Mouse (Mus musculus): ENCODE results near the gene Nedd4.

The Nedd4 gene

DNA sequence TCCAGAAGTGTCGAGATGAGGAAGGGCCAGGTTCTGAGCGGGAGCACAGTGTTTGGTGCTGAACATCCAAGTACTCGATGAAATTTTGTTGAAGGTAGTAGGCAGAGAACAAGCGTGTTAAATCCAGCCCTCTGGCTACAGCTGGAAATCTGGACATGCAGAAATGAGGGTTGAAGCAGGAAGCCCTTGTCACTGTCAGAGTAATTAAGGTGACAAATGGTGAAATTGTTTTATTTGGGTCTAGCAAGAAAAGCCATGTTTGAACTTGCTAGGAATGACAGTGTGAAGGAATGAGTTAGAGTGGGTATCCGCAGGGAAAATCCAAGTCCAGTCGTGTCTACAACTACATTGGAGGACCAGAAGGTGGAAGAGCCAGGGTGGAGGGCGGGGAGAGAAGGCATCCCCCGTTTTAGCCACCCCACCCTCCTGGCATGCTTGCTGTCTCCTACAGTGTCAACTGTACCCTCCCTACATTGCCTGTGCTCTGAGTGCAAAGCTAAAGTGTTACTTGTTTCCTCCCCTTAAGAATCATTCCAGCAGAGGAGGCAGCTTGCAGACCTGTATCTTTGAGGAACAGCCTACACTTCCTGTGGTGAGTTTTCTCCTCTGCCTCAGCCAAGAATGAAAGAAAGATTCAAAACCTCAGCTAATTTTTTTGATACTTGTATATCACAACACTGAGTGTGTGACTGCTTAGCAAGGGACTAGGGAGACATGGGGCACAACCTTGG is 62.5 kb downstream of the Nedd4 start:
- DNase-seq: no peak

DNA sequence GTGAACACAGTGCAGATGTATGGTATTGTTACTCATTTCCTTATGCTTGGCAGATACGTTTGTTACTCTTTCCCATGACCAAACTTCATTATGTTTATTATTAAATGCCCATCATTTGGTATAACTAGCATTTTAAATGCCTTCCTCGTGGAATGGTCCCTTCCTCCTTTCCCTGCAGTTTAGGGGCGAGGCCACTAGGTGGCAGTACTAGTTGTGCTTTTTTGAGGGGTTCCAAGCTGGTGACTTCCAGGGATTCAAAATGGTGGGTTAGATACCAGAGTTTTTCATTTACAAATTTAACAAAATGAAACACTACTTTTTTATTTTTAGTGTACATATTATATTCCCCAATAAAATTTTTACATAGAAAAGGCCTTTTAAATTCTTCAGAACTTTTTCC is 71.8 kb downstream of the Nedd4 start:
- DNase-seq: peak; percentile 57 to 64

DNA sequence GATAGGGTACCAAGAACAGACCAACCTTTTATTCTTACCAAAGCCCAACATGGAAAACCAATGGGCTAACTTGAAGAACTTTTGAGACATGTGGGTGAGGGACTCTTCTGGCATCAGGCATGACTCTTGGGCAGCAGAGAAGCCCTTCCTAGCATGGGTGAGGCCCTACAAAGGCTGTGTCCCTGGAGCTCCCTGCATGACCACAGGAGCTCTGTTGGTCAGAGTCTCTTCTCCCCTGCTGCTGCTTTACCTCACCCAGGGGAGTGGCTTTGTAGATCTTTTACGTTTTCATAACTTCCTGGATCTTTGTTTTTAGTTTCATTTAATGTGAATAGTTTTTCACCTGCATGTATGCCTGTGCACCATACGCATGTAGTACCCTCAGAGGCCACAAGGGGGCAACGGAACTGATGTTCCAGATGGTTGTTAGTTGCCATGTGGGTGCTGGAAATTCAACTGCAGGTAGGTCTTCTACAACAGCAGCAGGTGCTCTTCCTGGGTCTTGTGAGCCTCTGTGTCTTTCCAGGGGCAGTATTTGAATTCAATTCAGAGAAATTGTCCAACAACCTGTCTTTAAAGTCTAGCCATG is 73.8 kb downstream of the Nedd4 start:
- peak; percentile 32 to 39 for DNase-seq

DNA sequence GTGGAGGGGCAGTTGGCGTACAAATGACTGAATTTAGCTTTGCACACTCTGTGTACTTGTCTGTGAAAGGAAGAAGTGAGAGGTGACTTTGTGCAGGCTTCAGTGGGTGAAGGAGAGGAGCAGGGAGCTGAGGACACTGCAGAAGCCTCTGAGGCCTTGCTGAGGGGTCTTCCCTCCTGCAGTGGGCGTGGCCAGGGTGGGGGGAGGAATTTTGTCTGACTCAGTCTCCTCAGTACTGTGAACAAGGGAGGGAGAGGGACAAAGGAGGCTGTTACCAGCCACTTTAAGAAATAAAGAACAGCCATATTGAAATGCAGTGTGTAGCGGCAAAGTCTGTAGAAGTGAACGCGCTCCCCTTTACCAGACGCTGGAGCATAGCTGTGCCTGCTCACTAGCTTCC is 79.1 kb downstream of the Nedd4 start:
- DNase-seq: no peak

DNA sequence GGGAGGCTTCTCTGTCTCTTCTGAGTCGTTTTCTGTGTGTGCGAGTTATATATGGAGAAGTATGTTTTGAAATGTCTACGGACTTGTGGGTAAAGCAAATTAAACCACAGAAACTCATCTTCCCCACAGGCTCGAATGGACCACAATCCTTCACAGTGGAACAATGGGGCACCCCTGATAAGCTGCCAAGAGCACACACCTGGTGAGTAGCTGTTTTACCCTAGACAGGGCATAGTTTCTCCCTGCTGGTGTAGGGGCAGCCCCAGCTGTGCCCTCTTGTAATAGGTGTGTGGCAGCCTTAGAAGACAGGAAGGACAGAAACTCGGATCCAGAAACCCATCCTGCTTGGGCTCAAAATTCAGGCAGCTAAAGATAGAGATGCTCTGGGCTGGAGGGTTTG is 84.1 kb downstream of the Nedd4 start:
- no peak for DNase-seq

DNA sequence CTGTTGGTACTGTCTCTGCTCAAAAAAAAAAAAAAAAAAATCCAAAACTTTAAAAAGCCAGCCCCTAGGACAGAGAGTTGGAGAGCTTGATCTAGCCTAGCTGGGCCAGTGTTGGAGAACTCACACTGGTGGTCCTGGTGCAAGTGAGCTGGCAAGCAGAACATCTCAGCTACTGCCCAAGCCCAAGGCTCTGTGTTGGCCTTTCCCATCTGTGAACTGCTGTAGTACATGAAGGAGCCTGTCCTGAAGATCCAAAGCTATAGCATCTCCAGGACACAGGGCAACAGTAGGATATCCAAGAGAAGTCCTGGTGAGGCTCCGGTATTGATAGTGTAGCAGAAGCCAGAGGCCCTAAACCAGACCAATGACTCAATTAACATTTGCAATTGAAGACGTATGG is 88.1 kb downstream of the Nedd4 start:
- DNase-seq: no peak

DNA sequence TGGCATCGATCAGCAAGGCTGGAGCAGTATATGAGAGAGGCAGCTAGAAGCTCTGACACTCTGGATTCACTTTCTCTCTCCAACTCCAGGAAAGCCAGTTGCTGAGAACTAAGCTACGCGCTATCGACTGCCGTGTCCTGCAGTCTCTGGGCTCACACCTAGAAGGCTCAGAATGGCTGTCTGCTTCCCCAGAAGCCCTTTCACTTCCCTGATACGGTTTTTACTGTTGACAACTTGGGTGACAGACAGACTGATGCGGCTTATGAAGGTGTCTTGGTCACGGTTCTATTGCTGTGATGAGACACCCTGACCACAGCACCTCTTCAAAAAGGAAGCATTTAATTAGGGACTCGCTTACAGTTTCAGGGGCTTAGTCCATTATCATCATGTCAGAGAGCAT is 90.5 kb downstream of the Nedd4 start:
- no peak for DNase-seq

DNA sequence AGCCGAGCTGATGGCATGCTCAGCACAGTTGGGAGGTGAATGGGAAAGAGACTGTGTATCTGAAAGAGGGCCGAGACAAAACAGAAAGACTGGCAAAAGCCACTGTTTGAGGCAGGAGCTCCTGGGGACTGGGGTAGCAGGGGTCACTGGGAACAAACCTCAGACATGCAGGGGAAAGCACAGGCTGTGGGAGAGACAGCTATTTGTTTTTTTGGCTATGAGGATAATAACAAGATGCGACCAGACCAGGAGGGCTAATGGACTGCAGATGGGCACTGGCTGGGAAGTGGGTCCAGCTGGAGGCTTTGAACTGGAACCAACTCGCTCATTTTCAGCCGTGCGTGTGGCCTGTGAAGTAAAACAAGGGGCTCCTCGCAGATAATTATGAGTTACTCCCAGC is 91.6 kb downstream of the Nedd4 start:
- DNase-seq: peak; percentile 25 to 34

DNA sequence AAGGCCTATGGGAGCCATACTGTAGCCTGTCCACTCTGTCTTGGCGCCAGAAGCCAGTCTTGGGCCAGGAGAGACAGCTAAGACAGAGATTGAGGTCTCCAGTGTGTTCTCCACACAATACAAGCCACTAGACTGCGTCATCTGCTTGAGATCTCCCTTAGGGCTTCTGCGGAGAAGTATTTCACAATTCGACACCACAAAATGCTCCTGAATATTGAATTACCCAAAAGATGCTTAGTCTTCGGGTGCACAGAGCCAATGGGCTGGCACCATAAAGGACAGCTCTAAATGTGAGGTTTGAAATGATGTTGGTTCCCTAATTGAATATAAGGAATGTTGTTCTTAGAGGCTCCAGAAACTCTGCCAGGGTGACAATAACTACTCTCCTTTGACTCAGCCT is 95.0 kb downstream of the Nedd4 start:
- DNase-seq: no peak

DNA sequence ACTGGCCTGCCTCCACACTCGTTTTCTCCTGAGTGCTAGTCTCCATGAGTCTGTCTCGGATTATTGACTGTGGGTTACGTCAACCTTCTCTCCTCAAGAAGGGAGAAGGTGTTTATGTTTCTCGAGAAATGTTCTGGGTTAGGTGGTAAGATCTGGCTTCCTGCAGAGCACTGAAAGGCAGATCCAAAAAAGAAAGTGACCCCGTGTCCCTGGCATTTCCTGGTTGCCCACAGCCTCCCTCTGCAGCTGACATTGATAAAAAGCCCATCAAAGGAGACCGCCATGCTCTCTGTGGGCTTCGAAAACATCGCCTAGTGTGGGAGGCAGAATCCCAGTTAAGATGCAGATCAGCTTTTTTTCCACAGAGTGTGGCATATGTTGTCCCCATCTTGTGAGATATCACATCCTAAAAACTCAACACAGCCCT is 96.6 kb downstream of the Nedd4 start:
- no peak for DNase-seq

DNA sequence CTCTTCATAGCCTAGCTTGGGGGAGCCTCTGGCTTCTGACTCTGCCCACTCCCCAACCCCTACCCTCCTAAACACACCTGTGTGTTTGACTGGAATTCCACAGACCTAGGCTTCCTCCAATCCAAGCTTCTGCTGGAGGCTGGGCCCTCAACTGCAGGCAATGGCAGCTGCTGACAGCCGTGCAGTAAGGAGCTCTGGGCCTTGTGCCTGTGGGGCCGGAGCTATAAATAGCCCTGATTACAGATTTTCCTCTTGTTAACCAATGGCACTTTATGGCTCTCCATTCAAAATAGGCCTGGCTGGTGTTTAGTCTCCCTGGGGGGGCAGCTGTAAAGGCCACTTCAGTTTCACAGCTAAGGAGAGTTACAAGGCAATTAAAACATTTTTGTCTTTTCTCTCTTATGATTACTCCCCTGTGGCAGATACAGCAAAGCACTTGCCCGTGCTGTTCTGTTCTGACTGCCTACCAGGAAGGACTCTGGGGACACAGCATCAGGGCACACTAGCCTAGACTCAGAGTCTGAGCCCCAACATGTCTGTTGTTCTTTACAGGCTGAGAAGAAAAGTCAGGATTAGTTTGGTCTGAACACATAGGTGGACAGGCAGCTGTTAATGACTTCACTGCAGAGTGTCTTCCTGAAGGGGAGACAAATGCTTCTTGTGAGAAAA is 101.0 kb downstream of the Nedd4 start:
- DNase-seq: no peak

DNA sequence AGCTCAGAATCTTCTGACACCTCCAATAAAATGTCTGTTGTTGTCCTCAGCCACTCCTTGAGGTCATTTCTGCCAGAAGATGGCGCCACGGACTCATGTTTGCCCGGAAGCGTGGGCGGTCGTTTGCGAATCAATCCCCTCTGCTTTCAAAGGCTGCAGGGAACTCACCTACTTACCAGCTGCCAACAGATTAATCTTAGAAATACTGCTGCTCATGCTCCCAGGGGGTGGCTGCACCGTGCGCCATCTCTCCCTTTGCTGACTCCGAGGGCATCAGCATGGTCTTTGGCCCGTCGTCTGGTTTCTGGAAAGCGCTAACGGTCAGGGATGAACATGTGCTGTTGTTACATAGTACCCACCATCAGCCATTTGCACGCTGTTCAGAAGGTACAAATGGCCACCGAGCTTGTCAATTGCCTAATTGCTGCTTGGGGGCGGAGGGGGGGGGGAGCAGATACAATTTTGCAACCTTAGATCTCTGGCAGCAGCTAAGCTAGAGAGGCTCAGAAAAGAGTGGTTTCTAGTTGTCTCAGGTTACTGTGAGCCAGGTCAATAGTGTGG is 104.7 kb downstream of the Nedd4 start:
- peak; percentile 78 to 81 for DNase-seq

DNA sequence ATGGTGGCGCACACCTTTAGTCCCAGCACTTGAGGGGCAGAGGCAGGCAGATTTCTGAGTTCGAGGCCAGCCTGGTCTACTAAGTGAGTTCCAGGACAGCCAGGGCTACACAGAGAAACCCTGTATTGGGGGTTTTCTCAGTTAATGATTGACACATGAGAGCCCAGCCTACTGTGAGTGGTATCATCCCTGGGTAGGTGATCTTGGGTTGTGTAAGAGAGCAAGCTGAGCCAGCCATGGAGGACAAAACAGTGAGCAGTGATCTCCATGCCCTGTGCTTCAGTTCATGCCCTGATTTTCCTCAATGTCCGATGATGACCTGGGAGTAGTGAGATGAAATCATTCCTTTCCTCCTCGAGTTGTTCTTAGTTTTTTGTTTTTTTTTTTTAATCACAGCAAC is 112.9 kb downstream of the Nedd4 start:
- DNase-seq: no peak

DNA sequence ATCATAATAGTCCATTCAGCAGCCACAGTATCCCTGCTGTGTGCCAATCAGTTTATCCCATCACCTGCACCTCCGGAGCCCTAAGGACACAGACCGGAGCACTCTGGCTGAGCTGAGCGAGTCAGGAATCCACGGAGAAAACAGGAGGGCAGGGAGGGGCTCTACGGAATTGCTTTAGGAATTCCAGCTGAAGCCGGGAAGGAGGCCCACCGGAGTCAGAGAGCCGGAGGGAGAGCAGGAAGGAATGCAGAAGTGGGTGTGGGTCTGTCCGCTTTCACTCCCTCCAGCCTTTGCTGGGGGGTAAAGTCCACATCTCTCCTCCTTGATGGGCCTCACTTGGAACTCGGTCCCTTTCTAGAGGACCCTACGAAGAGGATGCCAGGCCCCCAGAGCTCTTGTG is 116.9 kb downstream of the Nedd4 start:
- no peak for DNase-seq

DNA sequence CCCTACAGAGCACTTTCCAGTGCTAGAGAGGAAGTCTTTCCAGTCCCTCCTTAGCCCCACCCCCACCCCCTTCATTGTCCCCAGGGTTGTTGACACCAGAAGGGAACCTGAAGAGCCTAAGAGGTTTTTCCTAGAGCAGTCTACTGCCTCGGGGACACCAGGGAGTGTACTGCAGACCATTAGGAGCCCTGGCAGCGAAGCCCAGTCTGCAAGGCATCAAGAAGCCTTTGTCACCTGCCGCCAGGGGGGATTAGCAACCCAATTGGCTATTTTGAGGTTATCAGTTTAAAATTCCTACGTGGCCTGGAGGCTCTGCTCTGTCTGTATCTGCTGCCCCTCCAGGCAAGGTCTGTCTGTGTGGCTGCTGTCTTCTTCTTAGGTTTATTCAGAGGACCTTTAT is 117.6 kb downstream of the Nedd4 start:
- DNase-seq: no peak

DNA sequence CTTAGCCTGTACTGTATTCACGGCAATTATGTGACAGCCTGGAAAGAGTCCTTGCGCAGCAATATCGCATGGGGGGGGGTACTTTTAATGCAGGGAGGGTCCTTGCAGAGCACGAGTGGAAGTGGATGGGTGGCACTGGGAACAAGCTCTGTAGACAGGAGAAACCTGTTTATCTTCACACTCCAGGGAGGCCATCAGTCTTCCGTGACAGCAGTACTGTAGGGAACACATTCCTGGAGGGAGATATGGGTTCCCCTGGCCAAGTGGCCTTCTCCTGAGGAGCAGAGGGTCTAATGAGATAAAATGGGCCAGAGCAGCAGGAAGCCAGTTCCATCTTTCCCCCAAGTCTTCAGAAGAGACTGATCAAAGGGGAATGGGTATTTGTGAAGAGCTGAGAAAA is 118.5 kb downstream of the Nedd4 start:
- no peak for DNase-seq

DNA sequence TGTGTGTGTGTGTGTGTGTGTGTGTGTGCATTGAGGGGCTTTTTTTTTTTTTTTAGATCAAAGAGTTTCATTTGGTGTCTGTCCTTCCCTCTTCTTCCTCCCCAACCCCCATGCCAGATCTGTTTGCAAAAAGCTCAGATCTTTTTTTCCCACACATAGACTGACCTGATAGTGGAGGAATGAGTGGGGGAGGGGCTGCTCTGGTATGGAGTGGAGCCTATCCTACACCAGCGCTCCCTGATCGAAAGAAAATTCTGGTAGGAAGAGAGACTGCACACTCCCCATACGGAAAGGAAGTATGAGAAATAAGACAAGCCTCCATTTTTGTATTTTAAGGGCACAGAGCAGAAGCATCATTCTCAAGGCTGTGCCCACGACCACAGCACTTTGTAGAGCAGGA is 119.3 kb downstream of the Nedd4 start:
- DNase-seq: no peak

DNA sequence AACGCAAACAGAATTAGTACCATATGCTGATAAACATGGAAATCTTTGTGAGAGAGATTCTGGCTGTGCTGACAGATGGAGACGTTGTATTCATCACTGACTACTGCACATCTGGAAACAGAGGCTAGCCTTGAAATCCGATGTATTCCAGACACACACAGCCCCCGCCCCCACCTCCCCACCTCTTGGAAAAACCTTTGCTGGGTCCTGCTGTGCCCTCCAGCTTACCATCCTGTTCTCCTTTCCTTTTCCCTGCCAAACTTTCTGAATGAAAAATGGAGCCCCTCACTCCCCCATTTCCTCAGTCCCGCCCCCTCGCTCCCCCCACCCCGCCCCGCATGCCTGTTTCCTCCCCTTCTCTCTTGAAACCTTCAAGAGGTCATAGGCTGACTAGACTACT is 120.0 kb downstream of the Nedd4 start:
- no peak for DNase-seq

DNA sequence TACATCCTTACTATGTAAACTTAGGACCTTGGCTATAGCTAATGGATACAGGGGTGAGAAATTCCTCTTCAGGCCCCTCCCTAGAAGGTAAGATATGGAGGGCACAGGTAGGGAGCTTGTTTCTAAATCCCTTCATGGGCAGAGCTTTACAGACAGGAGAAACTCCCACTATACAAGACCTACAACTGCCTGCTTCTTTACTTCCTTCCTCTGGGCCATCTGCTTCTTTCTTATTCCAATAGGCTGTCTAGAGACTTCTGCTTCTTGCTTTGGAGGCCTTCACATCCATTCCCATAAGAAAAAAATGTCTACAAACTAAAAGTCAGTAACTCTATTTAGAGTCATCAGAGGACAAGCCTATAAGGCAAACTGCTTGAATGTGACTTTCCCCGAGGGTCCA is 125.6 kb downstream of the Nedd4 start:
- no peak for DNase-seq

DNA sequence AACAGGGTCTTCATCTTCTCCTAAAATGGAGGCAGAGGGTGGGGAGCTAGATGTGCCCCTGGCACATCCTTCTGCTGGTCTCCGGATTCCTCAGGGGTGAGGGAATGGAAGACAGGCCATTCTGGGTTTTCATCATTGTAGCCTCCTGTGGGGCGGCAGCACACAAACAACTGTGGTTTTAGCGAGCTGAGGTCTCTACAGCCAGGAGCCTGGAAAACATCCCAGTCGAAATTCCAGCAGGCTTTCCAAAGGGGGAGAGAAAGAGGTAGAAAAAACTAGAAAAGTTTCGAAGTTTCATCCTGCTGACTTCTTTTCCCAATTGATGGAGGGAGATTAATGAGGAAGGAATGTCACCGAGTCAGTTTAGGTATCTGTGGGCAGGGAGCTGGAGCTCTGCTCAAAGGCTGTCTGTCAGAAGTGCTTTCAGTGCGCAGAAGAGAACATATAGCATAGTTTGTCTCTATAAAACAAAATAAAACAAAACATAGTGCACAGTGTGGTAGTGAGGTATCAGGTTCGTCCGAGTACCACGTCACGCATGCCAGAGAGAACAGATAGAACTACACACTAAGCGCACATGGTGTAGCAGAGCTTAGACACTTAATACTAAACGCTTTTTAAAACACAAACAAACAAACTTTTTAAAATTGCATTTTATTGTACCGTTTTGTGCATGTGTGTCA is 128.5 kb downstream of the Nedd4 start:
- DNase-seq: no peak

DNA sequence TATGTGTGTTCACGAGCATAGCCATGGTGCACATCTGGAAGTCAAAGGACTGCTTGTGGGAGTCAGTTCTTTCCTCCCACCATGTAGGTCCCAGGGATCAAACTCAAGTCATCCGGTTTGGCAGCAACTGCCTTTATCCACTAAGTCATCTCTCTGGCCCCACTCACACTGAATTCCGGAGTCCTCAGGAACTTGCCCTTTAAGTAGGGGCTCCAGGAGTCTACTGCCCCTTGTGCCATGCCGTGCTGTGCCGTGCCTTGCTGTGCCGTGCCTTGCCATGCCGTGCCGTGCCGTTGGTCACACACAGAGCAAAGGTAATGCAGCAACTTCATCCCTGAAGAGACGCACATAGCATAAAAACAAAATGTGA is 129.1 kb downstream of the Nedd4 start:
- DNase-seq: no peak

DNA sequence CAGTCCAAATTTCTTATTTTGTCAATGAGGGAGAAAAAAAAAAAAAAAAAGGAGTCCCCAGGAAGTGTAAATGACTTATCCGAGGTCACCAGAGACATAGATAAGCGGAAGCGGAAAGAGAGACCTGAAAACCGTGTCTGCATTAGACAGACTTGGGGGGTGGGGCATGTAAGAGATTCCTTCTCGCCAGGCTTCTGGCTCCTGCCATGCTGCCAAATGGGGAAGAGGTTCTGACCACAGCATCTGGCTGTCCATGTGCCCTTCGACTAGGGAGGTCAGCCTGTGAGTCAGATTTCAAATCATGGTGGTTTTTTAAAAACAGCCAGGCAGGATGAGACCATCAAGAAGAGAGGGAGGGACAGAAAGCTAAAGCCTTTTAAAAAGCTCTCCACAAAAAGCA is 129.5 kb downstream of the Nedd4 start:
- no peak for DNase-seq

DNA sequence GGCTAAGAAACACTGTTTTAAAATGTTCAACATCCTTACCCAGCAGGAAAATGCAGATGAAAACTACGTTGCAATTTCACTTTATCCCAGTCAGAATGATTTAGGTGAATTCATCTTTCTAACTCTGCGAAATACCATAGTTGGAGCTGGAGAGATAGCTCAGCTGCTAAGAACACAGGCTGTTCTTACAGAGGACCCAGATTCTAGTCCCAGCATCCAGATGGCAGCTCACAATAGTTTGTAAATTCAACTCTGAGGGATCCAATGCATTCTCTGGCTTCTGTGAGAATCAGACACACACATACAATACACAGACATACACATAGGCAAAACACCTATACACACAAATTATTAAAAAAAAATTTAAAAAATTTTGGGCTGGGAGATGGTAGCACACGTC is 133.1 kb downstream of the Nedd4 start:
- no peak for DNase-seq
